Mouse (Mus musculus) left cerebral cortex, postnatal 25 days (tissue): ENCODE measurements around the gene Ptgfrn. TPM values are rescaled to one million over a fixed set of nuclear protein-coding genes. Genes with fewer than 3 reads are reported as not detected.
A peak's percentile ranks its signal among the peaks of the same experiment; 100 is the strongest.

Experiments used
- DNase-seq, 2 experiments: peaks; one replicate each; pipeline ENCODE4 v3.0.0; 2022; ENCODE audit warnings: low spot score in 2 of 2, mixed read lengths in 1 of 2
- intact Hi-C: fragments of 180-260 bp; cut with DNase I; formaldehyde crosslinking; loops from one replicate; pipeline ENCODE4 v1.15.1; 2025
- total RNA-seq, 2 experiments: library from RNA; stranded (reverse); gene quantifications; 2 replicates each; pipeline ENCODE4 v1.2.3; 2021

Gene Ptgfrn
- total RNA-seq, 2 experiments from 2014 or later = 39.0 to 42.1 TPM

DNA sequence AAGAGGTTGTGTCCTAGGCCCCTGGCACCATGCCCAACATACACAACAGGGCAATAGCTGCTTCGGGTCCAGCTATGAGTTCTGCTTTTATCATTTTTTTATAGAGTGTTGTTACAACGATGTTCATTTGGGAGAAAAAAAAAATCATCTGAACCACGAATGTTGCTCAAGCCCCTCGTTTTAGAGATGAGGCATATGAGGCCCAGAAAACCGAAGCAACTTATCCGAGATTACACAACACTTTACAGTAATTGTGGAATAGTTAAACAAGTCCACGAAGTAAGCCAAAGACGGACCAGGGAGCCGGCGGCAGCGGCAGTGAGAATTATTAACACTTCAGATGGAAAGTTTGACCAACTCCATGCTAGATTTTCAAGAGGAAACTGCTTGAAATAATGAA, 7.7 kb upstream of the Ptgfrn start:
- no peak for DNase-seq
- intact Hi-C loops = no loop called here

DNA sequence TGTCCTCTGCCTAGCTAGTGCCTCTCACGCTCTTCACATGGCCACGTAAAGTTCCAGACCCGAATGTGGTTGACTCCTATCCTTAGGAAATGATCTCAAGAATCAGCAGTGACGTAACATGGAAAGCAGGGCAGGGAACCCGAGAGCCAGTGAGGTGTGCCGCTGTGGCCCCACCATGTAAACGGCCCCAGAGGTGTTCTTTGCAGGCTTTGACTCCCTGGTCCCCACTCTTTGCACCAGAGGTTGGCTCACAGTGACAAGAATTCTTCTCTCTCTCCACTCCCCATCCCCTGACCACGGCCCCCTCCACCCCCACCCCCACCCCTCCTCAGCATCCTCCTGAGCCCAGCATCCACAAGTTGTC, 7.3 kb upstream of the Ptgfrn start:
- intact Hi-C loops = no loop called here
- DNase-seq = no peak

DNA sequence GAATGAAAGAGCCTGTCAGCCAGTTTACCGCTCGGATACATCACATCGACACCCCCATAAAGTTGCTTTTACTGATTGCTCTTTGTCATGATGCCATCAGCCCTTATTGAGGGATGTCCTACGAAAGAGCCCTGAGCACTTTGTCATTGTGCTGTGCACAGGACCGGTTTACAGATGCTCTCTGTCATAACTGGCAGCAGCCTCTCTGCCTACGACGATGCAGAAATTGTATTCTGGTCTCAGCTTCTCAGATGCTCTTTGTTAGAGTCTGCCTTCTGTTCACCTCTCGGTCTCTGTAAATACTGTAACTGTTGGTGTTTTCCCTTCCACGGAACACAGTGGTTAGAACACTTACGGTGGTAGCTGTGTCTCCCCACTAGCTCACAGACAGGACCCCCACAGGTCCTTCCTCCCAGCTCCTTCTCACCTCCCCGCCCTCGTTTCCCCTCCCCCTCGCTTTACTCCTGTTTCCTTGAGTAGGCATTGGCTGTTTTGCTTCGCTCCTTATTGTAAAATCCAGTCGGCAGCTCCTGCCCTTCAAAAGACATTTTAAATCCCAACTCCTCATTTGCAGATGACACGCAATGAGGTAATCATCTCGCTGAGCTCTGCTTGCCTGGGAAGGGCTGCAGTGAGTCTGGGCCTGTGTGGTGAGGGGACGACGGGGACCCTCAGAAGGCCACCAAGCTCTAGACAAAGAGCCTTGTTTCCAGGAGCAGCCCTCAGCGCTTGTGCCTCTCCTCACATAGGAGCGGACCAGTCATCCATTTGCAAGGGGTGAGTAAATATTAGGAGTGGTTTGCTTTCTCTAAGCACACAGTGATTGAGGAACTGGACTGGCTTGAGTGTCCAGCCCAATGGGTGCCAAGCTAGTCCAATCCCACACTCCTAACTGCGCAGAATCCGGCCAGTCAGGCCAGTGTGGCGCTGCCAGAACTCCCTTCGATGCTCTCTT, 6.6 kb upstream of the Ptgfrn start:
- intact Hi-C loops = no loop called here
- DNase-seq = peak in 1 of 2 experiments; percentile 47

DNA sequence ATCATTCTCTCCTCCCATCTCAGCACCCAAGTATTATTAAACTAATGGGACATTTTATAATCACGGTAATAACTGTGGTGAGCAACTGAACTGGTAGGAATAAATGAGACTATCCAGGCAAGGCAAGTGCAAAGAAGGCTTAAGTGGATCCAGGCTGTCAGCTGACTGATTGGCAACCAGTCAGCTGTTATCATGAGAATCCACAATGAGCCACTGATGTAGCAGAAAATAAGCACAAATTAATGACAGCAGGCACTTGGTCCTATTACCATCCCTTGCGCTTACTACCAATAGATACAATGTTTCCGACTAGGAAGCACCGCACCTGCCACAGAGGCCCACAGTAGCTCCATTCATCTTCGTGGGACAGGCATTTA, 2.4 kb upstream of the Ptgfrn start:
- intact Hi-C loops = no loop called here
- no peak for DNase-seq

DNA sequence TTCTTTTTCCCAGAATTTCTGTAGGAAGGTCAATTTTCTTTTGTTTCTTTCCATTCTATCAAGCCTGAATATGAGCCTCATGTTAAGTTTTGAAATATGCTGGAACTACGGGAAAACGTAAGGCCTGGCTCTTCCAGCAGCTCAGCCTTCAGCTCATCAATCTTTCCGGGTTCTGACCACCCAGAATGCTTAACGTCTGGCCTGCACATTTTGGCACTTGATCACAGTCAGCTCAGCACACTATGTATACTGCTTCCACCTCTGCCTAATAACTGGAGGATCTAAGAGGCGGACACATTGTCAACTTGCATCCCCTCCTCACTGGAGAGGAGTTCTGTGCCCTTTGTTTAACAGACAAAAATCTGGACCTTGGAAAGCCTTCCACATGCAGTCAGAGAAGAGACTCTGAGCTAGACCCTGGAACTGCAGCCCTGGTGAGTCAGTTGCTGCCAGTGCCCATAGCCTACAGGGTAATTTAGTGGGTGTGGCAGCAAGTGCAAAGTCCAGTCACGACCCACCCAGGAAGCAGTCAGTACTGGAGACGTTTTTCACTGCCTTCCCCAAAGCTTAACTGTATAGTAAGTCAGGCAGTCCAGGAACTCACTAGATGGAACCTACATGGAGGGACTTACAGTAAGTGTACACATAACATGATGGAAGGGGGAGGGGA, 1.9 kb upstream of the Ptgfrn start:
- DNase-seq = no peak
- intact Hi-C loops = no loop called here

DNA sequence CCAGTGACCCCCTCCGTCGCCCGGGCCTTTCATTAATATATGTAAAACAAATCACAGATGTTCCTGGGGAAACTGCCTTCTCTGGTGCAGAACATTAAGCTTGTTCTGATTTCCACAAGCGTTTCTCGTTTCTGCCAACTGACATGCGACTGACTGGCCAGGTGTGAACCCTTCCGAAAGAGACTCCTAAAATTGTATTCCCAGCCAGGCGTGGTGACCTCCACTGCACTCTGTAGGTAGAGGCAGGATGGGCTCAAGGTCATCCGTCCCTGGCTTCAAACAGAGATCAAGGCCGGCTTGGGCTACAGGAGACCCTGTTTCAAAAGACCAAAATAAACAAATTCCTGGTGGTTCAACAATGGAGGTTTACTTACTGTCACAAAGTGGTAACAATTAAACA, 1.2 kb upstream of the Ptgfrn start:
- intact Hi-C loops = no loop called here

DNA sequence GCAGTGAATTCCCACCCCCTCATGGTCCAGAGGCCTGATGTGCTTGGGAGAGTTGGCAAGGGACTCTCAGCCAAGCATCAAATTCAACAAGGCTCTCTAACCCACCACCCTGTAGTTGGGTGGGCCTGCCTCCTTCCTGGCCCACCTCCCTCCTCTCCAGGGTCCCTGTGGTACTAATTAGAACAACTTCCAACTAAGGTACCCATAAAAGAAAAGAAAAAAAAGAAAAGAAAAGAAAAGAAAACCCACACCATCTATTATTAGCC, 693 bp upstream of the Ptgfrn start:
- intact Hi-C loops = no loop called here
- no peak for DNase-seq

More for the DNA sequence above, 1.2 kb upstream of the Ptgfrn start:
- DNase-seq = no peak

DNA sequence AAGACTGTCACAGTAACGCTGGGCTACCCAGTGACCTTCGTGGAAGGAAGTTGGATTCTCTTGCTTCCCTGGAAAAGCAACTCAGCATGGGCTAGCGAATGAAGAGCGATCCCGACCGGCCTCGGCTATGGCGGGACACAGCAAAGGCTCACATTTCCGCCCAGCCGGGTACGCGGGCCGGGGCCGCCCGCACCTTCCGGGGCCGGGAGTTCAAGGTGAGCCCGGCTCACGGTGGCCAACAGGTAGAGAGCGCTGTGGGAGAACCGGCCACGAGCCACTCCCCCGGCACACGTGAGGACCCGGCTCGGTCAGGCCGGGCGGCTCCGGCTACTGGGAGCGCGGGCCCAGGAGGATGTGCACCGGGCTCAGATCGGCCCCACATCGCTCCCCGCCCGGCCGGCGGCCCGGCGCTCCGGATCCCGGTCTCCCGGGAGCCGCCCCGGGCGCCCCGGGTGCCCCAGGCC, 488 bp downstream of the Ptgfrn start:
- intact Hi-C loops = loop anchor here (5.0 to 10.0 kb wide), 2 partner anchors 188 to 265 kb away; partner anchors contain the start of gene Igsf3
- DNase-seq = no peak

DNA sequence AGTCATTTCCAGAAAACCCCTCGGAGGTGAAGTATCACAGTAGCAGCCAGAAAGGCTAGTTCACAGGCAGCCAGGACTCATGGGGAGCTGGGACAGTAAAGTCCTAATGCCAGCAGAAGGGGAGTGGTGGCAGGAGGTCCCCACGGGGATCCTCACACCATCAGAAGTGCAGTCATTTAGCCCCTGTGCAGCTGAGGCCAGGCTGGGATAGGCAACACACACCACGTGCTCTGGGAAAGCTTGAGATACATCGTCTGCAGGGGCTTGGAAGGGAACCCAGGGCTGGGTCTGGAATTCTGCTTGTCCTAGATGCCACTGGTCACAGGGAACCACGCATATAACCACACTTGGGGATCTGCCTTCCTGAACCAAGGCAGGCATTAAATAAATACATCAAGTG, 1.2 kb downstream of the Ptgfrn start:
- DNase-seq = no peak
- intact Hi-C loops = loop anchor here (5.0 to 10.0 kb wide), 2 partner anchors 188 to 266 kb away; partner anchors contain the start of gene Igsf3

DNA sequence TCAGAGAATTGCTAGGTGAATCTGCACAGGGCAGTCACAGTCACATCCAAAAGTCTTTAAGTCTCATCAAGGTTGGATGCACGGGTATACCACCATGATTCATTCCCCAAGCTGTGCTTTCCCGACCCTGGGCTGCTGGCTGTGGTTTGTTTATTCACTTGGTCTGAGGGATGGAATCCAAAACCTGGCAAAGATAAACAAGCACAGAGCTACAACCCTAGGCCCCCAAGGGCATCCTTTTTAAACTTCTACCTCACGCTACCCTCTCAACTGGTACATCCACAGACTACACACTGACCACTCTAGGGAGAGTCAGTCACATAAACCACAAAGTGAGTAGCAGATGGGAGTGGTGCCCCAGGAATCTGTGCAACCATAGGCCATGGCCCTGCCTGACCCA, 1.8 kb downstream of the Ptgfrn start:
- no peak for DNase-seq
- intact Hi-C loops = loop anchor here (5.0 to 10.0 kb wide), 2 partner anchors 189 to 267 kb away; partner anchors contain the start of gene Igsf3

DNA sequence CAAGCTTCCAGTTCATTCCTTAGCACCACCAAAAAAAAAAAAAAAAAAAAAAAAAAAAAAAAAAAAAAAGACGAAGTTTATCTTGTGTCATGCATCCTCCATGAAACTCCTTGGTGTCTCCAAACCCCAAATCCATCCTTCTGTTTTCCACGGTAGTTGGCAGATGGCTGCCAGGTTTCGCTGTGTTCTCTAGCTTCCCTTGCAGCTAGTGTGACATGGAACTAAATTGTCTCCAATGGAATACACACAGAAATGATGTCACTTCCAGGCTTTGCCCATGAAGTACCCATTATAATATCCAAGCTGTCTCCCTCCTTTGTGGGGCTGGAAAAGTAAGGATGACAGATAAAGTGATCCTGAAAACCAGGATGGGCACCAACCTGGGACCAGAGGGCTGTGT, 3.8 kb downstream of the Ptgfrn start:
- DNase-seq = no peak
- intact Hi-C loops = loop anchor here (5.0 to 10.0 kb wide), 2 partner anchors 191 to 268 kb away; partner anchors contain the start of gene Igsf3

DNA sequence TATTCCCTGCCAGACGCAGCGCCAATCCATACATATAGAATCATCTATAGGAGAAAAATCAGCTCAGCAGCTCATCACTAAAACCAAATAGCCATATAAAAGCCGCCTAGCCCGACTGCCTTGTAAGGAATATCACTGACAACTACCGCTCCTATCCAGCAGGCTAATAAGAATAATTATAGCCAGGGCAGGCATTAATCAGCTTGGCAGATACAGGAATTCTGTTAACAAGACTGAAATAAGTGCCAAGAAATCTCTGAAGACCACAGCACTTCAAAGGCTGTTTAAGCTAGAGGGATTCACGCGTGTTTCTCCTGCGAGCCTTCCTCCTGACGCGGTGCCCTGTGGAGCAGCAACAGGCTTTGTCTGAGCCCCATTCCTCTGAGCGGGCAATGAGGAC, 4.6 kb downstream of the Ptgfrn start:
- no peak for DNase-seq
- intact Hi-C loops = loop anchor here (5.0 to 10.0 kb wide), 2 partner anchors 192 to 269 kb away; partner anchors contain the start of gene Igsf3

DNA sequence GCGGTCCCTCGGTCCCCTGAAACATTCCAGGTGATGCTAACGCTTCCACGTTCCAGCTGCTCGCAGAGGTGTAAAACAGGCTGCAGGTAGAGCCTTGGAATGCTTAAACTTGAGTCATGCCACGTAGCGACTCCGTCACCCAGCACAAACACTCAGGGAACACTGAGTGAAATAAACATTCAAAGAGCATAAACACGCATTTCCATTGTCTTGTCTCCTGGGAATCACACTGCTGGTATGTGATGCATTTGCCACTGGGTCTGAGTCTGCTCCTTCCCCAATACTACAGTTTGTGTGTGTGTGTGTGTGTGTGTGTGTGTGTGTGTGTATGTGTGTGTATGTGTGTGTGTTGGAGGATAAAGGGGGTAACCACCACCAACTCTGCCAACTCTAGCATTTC, 5.2 kb downstream of the Ptgfrn start:
- DNase-seq = no peak
- intact Hi-C loops = loop anchor here (5.0 to 10.0 kb wide), 3 partner anchors 58 to 270 kb away; partner anchors contain the start of gene Igsf3

DNA sequence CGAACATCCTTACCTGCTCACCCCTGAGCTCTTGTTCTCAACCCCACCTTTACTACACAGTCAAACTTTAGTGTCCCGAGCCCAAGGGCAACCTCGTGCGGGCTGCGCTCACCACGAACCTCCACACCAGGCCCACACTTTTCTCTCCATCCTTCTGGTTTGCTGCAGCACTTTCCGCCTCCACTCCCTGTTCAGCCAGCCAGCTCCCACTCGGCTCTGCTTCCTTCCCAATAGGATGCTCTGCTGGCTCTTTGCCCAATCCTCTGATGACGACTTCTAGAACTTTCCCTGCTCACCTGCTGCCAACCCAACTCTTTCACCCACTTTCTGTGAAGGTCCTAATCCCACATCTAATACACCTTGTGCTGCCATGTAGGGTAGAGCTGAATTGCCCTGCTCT, 6.3 kb downstream of the Ptgfrn start:
- intact Hi-C loops = loop anchor here (5.0 to 10.0 kb wide), 2 partner anchors 56 to 271 kb away; partner anchors contain the start of gene Igsf3
- peak; percentile 52 to 82 for DNase-seq

DNA sequence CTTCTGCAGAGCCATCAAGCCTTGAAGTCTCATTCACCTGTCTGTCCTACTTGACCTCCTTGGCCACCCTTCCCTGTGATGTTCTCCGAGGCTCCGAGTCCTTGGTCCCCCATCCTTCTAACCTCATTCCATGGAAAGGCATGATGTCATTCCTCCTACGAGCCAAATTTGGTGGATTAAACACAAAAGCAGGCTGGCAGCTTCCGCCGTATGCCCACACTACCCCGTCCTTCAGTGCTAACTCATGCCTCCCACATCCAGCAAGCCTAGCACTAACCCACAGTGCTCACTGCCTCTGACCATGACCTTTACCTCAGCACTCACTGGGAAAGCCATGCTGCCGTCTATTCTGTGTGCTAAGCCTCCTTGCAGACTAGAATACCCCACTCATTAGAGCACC, 8.0 kb downstream of the Ptgfrn start:
- DNase-seq = peak; percentile 32 to 87
- intact Hi-C loops = loop anchor here (5.0 to 10.0 kb wide), 2 partner anchors 55 to 273 kb away; partner anchors contain the start of gene Igsf3

DNA sequence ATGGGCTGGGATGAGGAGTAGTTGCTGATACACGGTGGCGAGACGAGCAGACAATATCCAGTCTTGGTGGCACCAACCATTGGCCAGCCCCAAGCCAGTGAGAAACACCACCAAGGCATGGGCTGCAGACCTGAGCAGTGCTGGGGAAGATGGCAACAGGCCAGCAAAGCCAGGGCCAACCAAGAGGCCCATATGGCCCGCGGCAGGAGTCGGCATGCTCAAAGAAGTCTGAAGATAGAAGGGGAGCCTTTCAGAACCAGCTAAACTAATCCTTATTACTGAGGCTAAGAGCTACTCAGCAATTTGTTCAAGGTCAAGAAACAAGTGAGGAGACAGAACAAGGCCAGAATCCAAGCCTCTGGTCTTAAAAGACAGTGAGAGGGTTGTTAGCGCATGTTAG, 8.9 kb downstream of the Ptgfrn start:
- intact Hi-C loops = loop anchor here (5.0 to 10.0 kb wide), 2 partner anchors 54 to 274 kb away; partner anchors contain the start of gene Igsf3
- DNase-seq = no peak

DNA sequence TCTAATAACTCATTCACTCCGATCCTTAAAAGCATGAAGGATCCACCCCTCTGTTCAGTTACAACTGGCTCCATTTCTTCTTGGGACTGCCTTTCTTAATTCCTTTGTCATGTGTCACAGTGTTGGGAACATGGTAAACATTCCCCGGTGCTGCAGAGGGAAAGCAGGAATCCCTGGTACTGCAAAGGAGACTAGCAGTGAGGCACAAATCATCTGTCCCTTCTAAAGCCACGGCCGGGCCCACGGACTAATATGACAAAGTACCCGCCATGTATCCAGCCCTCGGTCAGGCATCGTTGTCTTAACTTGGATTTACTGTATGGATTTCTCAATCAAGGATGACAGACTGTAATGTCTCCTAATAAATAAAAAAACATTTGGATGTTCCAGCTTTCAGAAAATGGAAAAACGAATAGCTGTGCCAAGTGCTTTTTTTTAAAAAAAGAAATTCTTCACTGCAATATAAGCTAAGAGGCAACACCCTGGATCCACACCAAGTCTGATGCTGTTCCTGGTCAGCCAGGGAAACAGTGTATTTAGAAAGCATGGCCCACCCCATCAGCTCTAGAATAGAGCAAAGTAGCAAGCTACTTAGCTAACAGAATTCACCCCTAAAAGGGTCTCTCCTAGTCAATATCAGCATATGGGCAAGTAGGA, 10.2 kb downstream of the Ptgfrn start:
- intact Hi-C loops = loop anchor here (5.0 to 10.0 kb wide), 2 partner anchors 53 to 275 kb away; partner anchors contain the start of gene Igsf3
- no peak for DNase-seq

DNA sequence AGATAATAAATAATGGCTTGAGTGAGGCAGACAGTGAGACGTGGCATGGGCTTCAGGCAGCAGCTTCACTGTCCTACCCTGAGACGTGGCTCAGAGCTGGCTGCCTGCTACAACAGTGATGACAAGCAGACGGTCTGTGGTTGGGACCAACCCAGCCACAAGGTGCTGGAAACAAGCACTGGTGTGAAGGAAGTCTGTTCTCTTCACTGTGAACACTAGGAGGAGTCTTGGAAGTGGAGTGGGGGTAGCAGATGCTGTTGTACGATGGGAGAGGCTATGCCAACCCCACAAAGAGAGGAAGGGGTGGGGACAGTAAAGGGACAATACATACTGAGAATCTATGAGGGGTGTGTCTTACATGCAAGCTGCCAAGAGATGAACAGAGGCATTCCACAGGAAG, 12.0 kb downstream of the Ptgfrn start:
- no peak for DNase-seq
- intact Hi-C loops = no loop called here

DNA sequence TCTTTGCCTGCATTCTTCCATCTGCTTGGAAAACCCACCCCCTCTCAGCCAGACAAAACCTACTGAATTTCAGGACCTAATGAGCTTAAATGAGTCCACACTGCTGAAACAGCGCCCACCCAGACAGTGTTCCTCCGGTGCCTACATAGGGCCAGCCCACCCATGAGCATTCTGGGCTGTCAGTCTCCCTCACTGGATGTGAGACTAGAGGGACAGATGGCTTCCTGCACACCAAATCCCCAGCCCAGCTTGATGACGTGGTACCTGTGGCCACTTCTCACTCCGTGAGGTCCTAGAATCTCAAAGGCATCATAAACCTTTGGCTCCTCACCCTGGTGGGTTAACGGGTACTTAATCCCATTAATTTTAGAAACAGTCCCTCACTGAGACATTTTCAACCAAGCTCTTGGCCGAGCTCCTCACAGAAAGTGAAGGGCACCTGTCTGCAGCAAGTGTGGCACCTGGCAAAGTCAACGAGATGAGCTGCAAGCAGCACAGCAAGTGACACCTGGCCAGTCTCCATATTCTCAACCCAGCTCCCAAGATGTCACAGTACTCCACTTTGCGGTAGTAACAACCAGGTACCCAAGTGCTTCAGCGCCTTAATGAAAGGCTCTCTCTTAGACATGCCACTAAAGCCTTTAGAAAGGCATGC, 12.8 kb downstream of the Ptgfrn start:
- DNase-seq = peak in 1 of 2 experiments; percentile 79
- intact Hi-C loops = loop anchor here (1.0 kb wide), 1 partner anchor 35 kb away; no protein-coding TSS in a partner anchor
